Mouse (Mus musculus): ENCODE measurements around the gene Gm44790. TPM values are rescaled to one million over a fixed set of nuclear protein-coding genes. Genes with fewer than 3 reads are reported as not detected.
A peak's percentile ranks its signal among the peaks of the same experiment; 100 is the strongest.
"Not testable (repeated sequence)": the region's sequence is repeated elsewhere in the genome, so short reads cannot be mapped to it uniquely, and the experiment has no call there.

Gene Gm44790
- not detected for polyA plus RNA-seq (2017; shearing (Covaris generic))

DNA sequence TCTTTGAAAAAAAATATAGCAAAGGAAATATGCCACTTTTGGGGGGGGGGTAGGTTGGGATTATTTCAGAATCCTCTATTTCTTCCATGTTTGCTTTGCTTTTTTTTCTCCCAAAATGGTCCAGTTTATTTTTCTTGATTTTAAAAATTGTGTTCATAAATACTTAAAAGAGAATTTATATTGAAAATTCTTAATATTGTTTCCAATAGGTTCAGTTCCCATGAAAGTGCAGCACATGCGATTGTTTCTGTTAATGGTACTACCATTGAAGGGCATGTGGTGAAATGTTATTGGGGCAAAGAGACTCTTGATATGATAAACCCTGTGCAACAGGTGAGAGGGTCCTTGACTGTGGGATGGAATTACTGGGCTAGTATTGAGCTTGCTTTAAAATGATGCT lies at the start of gene Gm44790:
Gm44790 (plus strand) TSS at position 301 of the 400 bp plus-strand sequence.
- no peak for ATAC-seq

DNA sequence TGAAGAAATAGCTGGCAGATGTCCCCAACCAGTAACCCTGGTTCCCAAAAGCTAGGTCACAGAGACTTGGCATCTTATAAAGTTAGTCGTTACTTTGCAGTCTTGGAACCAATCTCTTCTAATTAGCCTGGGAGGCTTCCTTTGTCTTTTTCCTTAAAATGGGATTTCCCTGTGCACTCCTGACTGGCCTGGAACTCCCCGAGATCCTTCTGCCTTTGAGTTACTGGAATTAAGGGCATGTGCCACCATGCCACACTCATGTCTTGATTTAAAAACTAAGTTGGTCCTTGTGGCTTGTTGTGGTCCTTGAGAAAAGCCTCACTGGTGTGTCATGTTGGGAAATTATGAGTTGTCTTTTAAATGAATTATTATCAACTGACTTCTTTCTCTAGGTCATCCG lies 48.1 kb upstream of the Gm44790 start:
- no peak for ATAC-seq

DNA sequence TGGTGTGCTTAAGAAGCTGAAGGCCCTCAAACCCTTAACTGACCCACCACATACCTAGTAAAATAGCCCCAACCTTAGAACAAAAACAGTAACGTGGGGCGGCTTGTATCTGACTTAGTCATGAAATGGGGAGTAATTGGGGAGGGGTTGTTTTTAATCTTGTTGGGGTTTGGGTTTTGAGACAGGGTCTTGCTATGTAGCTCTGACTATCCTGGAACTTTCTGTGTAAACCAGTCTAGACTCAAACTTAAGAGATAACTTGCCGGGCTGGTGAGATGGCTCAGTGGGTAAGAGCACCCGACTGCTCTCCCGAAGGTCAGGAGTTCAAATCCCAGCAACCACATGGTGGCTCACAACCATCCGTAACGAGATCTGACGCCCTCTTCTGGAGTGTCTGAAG lies 46.3 kb upstream of the Gm44790 start:
- ATAC-seq = not testable (repeated sequence)

DNA sequence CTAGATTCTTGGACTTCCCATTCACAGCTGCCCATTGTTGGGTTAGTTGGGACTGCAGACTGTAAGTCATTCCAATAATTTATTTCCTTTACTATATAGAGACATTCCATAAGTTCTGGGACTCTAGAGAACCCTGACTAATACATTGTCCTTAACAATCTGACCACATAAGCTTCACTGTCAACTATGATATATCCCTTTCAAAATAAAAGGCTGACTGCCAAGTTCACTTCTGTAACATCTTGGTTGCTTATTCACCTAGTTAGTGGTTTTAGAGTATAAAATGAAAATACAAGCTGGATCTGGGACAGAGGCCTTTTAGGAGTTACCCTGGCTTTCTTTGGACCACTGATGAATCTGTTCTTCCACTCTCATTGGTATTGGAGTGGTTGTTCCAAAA lies 43.9 kb upstream of the Gm44790 start:
- no peak for ATAC-seq

DNA sequence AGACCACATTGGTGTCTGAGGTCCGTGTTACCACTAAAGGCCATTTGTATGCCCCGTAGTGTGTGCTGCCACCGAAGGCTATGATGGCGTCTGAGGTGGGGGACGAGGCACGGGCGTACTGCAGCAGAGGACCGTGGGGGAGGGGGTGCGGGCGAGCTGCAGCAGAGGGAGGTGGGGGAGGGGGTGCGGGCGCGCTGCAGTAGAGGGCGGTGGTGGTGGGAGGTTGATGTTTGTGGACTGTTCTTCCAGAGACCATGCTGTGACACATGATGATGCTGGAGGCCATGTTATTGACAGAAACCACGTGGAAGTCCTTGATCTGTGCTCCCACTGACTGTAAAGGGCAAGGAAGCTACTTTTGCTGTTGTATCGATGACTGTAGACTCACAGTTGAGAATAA lies 43.1 kb upstream of the Gm44790 start:
- no peak for ATAC-seq

DNA sequence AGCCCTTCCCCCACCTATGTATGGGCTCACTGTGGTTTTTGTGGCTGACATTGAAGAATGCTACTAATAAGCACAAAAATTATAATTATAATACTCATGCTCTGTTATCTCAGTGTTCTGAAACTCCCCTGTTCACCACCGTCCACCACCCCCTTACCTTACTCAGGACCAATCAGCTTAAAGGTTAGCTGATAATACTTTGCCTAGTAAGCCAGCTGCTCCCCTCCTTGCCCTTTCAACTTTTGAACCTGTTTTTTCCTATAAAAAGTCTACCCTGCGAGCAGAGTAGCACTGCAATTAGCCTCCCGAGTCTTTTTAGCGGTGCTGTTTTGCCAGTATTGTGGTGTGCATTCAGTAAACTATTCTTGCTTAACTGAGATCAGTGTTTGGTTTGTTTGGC lies 41.8 kb upstream of the Gm44790 start:
- no peak for ATAC-seq

DNA sequence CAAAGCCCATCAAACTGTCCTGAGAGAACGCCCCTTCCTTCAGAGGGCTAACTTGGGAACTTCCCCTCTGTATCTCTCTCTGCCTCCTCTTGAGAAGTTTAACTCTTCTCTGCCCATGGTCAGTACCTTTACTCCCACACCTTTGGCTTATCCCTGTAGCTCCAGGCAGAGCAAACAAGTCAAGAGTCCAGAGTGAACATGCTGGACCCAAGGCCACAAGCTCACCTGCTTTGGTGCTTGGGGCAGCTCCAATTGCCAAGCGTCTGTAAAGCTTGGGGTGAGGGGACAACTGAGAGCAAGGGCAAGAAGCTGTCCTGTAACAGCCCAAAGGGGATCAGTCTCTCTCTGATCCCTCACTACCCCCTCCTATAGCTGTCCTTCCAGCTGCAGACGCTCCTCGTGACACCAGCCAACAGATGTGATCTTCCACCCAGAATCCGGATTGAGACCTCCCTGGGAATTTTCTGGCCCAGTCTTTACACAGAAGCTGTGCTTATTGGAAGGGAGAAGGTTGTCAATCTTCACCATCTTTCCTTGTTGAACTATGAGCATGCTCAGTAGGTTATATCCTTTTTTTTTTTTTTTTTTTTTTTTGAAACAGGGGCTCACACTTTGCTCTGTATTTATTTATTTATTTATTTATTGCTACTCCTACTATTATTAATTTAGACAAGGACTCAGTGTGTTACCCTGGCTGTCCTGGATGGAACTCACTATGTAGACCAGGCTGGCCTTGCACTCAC lies 40.9 kb upstream of the Gm44790 start:
- no peak for ATAC-seq

DNA sequence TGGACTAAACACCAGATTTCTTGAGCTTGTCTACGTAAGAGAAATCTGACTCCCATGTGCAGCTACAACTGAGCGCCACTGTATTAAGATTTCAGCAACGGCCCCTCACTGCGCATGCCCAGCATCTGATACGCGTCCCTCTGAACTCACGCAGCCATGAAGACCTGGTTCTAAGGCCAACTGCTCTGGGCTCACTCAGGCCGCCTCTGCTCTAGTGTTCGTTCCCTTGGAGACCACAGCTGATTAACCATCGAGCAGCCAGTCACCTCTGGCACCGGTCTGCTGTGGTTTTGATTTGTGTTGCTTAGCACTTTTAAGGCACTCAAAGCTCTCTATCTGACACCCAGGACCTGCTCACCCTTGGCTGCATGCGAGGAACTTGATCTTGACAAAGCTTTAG lies 39.1 kb upstream of the Gm44790 start:
- ATAC-seq = no peak

DNA sequence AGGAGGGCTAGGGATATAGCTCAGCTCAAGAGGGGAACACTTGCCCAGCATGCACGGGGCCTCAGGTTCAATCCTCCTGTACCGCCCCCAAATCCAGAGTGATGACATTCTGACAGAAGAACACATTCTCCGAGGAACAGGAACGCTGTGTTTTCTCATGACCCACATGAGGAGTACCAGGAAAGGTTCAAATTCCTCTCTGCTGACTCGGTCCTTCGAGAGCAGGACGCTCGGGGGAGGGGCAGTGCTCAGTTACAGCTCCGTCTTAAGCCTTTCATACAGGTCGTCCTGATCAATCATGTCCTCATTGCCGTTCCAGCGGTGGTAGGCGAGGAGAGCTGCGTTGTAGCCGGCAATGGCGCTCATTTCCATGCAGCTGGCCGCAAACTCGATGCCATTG lies 38.0 kb upstream of the Gm44790 start:
- ATAC-seq = no peak

DNA sequence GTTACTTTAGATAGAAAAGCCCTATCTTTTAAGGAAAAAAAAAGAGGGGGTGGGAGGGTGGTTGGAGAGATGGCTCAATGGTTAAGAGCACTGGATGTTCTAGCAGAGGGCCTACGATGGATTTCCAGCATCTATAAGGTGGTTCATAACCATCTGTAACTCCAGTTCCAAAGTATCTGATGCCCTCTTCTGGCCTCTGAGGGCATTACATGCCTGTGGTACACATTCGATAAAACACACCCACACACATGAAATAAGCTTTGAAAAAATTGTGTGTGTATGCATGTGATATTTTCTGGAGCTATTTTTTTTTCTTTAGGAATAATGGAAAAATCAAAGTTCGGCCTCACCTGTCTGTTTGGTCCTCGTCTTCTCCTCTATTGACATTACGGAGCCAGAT lies 35.1 kb upstream of the Gm44790 start:
- ATAC-seq = no peak

DNA sequence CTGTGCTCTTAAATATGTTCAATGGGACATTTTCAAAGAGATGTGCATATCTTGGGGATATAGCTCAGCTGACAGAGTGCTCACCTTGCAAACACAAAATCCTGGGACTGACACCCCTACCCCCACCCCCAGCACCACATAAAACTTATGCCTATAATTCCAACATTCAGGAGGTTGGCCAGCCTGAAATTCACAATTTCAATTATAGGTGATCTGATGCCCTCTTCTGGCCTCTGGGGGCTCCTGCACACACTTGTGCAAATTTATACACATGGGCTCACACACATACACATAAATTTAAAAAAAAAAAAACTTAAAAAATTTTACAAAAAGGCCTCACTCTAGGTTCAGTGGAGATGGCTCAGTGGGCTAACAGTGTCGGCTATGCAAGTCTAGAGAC lies 33.3 kb upstream of the Gm44790 start:
- no peak for ATAC-seq

DNA sequence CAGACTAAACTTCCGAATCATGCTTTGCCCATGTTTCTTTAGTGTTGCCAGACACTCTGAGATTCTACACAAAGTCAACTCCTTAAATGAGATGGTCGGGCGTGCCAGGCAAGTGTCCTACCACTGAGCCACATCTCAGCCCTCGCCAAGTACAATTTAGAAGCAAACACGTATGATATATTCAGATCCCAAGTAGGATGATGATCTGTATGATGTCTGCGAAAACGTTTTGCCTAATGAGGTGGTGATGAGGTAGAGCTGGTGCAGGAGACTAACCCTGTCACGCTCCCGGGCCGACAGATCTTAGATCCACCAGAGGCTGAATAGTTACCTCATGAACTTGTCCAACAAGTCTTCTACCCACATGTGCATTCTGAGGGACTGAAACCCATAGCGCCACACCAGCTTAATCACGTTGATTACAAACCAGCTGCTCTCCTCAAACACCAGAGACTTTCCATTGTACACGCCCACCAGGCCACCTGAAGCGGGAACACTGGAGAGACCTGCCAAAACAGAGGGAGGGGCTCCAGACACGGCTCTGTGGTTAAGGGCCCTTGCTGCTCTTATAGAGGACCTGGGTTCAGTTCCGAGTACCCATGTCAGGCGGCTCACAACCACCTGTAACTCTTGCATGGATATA lies 32.3 kb upstream of the Gm44790 start:
- ATAC-seq = no peak

DNA sequence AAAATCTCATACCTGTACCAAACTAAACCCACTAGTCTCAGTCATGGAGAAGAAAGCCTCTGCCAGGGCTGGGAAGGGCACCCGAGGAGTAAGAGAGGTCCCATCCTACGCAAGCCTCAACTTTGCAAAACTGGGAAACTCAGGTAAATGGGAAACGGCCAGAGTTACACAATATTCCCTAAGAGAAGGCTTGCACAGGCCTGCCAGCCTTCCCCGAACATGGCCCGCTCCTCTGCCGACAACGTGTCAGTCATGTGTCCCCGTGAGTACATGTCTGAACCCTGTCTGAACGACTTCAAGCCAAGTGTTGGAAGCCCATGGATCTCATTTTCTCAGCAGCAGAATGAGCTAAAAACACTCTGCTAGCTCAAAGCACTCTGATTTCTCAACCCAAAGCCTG lies 31.4 kb upstream of the Gm44790 start:
- ATAC-seq = no peak

DNA sequence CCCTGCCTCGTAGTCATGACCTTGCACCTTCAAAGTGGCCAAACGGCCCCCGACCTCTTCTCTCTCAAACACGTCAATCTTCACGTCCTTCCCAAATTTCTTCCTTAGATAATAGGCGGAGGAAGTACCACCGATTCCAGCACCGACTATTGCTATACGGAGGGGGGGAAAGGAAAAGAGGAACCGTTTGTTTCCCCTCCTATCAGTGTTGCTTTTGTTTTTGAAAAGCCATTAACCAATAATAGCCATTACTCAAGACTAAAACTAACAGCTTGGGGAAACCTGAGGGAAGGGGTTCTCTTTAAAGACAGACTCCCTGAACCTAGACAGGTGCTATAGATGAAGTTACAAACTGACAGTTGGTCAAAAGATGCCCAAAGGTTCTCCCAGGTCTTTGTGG lies 30.5 kb upstream of the Gm44790 start:
- no peak for ATAC-seq

DNA sequence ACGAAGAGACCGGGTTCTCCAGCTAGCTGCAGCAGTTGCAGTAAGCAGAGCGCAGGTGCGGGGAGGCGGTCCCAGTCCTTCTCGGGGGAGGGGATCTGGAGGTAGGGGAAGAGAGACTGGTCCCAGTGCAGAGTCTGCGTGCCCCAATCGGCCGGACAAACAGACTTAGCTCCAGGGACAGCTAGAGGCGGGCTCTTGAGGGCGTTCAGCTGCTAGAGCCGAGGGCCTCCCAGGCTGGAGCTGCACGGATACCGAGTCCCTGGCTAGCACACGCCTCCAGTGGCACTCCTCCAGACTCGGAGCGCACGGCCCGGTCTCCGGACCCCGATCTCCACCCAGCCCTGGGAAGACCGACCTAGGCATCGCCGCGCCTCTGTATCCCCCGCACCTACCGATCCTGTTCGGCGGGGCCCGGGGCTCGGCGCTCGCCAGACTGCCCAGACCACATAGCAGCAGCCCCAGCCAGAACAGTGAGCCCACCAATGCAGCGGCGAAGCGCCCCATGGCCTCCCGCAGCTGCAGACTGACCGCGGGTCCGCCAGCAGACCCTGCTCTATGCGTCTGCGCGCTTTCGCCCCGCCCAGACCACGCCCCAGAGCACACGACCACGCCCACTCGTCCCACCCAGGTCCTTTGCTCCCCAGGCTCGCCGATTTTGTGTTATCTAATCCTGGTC lies 29.7 kb upstream of the Gm44790 start, which contains the start of gene Pcyox1:
Pcyox1 (minus strand) TSS at position 574 of the 676 bp plus-strand sequence.
- ATAC-seq = peak; percentile 59

DNA sequence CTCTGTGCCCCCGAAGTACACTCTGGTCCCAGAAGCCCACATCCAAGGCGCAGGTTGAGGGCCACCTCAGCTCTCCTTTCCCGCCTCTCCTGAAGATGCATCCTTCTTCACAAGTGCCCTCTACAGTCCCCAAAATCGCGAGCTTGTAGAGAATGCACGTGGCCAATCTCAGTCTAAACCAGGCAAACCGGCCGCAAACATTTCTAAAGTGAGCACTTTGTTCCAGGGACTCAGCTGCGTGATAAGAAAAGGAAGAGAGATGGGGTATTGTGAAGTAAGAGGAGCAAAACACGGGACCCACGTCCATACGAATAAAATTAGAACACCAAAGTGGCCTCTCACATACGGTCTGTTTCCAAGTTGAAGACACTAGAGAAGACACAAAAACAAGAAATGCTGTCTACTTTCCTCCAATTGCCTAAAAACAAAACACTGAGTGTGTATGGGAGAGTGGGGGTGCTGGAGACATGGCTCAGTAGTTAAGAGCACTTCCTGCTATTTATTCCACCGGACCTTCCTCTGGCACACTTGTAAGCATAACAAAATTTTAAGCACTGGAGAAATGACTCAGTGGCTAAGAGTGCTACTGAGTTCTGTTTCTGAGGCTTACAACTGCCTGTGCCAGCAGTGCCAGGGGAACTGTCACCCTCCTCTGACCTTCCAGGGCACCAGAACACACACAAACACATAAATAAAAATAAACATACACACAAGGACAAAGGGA lies 29.0 kb upstream of the Gm44790 start:
- peak; percentile 8 for ATAC-seq

DNA sequence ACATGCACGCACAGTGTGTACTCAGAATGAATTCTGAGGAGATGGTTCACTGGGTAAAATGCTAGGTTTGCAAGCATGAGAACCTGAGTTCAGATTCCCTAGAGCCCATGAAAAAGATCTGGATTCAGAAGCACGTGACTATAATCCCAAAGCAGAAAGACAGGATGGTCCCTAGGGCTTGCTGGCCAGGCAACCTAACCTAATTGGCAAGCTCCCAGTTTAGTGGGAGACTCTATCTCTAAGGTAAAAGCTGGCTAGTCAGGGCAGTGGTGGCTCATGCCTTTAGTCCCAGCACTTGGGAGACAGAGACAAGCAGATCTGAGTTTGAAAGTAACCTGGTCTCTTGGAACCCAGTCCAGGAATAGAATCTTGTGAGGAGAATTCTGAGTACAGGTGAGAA lies 27.5 kb upstream of the Gm44790 start:
- no peak for ATAC-seq

DNA sequence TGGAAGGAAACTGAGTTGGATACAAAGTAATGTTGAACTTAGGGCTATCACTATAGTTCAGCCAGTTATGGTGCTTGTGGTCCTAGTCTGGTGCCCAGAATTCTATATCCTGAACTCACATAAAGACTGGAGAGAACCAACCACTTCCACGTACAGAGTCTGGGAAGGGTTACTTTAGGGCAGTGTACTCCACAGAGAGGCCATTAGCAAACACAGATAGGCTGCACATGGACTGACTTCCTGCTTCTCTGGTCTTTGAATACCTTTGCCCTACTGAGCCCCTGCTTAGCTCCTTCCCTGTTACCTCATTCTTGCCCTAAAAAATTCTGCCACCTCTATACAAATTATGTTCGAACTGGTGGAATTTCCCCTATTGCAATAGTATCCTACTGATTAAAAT lies 26.5 kb upstream of the Gm44790 start:
- no peak for ATAC-seq

DNA sequence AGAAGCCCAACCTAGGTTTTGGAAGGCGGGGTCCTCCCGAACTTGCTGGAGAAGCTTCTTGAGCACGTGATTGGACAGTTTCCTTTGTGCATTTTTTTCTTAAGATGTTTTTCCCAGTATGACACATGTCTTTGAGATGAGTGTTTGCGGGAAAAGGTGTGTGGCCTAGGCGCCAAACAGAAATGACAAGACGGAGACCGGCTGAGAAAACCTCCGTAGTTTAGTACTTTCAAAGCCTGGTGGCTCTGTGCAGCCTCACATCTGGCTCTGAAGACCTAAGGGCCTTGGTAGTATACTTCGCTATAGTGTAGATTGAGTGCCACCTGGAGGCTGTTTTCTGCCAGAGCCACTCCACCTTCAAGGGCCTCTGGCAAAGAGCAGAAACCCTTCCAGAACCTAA lies 25.5 kb upstream of the Gm44790 start:
- ATAC-seq = peak; percentile 65

DNA sequence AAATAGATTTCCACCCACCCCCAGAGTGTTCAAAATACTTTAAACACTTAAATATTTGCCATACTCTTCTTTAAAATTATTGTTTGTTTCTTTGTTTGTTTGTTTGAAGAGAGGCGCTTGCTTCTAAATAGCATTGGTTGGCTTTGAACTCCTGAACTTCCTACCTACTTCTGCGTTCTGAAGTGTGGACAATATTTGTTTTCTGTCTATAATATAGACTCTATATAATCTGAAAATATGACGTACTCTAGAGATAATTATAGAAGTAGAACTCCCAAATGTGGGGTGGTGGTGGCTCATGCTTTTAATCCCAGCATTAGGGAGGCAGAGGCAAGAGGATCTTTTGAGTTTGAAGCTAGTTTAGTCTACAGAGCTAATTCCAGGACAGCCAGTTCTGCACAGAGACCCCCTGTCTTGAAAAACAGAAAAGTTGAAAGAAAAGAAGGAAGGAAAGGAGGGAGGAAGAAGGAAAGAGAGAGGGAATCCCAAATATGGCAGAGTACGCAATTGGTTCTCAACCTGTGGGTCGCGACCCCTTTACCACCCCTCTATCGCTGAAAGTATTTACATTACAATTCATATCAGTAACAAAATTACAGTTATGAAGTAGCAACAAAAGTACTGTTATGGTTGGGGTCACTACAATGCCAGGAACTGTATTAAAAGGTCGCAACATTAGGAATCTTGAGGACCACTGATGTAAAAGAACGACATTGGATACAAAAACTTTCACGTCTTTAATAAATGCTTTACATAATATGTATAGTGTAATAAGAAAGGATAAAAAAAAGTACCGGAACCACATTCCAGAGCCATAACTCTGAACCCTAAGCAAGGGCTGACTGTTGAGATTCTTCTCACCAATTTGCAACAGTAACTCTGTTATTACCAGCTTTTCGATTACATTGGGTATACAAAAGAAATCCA lies 23.5 kb upstream of the Gm44790 start:
- ATAC-seq = no peak

DNA sequence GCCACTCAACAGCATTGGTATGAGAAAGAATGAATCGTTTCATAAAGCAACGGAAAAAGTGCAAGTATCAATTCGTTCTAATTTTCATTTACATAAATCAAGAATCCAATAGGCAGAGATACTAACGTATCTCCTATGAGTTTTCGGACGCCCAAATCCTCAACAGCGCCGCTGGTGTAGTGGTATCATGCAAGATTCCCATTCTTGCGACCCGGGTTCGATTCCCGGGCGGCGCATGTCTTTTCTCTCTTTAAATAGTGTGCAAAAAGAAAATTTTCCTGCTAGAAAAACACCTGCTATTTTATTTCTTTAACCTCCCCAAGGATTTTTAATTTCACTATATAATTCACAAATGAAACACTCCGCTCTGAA lies 22.7 kb upstream of the Gm44790 start:
- peak; percentile 34 for ATAC-seq

Measured in activated CD4-positive, CD25-positive, alpha-beta regulatory T cell, adult 4 months (primary cell).